Mouse (Mus musculus): Measurements from ENCODE around the gene Prss48. TPM values are rescaled to one million over a fixed set of nuclear protein-coding genes. Genes with fewer than 3 reads are reported as not detected.

The Prss48 gene
- total RNA-seq (2023) = not detected in 4 replicates

DNA sequence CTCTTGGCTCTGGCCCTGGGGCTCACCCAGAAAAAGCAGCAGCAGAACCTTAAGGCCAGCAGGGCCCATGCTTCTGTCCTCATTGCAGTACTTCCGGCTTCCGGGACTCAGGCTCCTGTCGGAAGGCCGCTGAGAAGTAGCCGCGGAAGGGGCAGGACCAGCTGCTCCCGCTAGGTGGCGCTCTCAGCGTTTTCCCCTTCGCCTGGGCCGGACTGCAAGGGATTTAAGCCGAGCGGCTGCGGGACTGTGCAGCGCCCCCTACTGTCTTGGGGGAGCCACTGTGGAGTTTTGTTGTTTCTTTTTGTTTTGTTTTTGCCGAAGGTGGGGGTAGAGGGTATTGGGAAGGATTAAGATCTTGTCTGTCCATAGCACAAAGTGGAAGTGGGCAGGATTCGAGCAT is at the start of gene Prss48:
Gene Prss48, minus strand, starts transcription at position 69 of the 400 bp plus-strand sequence.

DNA sequence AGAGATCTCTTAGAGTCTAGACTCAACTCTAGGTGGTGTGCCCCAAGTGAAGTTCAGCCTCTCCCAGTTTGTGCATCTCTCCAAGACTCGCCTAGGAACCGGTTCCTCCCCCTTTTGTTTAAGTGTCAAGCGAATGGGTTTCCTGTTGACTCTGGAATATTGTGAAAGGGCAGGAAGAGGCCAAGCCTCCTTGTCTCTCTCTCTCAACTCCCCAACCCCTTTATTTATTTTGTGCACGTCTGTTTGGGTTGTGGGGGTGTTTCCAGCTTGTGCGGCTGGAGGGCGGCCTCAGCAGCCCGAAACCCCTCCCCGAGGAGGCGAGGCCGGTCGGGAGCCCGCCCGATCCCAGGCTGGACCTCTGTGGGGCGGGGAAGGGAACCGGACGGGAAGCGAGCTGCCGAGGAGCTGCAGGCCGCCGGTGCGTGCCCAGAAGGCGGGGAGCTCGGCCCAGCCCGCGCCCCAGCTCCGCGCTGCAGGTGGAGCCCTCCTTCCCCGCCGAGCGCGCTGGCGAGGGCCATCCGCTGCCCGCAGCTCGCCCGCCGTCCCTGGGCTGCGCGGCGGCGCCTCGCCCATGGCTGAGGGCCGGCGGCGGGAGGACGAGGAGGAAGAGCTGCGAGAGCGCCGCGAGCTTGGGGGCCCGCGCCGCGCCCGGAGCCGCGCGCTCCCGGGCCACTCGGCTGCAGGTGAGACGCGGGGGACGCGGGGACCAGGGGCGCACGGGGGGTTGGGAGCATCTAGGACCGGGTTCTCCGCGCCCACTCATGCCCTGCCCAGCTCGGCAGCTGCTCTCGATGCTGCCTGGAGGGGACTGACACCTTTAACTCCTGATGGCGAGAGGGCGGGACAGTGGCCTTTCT is 31.3 kb downstream of the Prss48 start, which contains the start of gene Sh3d19:
Gene Sh3d19, plus strand, starts transcription at position 368 of the 857 bp plus-strand sequence.

Other genes starting within 250 kb of the Prss48 start
- 1.9 to 2.7 TPM (median 2.4 TPM) in 4 replicates for gene Fam160a1, start 185.2 kb downstream of the Prss48 start, total RNA-seq (2023)
- 1.0 to 1.8 TPM (median 1.4 TPM) in 4 replicates for gene Glt28d2, start 115.0 kb downstream of the Prss48 start, total RNA-seq (2023)
- 2.7 to 6.5 TPM (median 3.4 TPM) in 4 replicates for gene Gm37240, start 115.0 kb downstream of the Prss48 start, total RNA-seq (2023)
- gene Sh3d19, start 31.4 kb downstream of the Prss48 start, total RNA-seq (2023) = 0.12 to 0.56 TPM (median 0.25 TPM) in 4 replicates
- 1,656 to 1,832 TPM (median 1,727 TPM) in 4 replicates for gene Rps3a1, start 140.2 kb upstream of the Prss48 start, total RNA-seq (2023)
- gene Lrba, start 222.2 kb upstream of the Prss48 start, total RNA-seq (2023) = 75.0 to 80.7 TPM (median 76.8 TPM) in 4 replicates